ENCODE assay signal across 11 mouse cellular contexts in genomic region chr4:148770582-148771408, GRCm38 (mm10). TPM values are rescaled to one million over a fixed set of nuclear protein-coding genes. Genes with fewer than 3 reads are reported as not detected.
DNase-seq lines count a peak whose midpoint lies in the region; ATAC-seq lines count a peak whose summit lies in the region.
"Had no signal": no experiment of that assay in that cellular context is flagged by ENCODE, and none has a peak within 500 bp of the region (broad histone marks: within the 10 kb centered on the region; RNA-seq: fewer than 3 reads in every experiment).

No protein-coding gene starts in this region.

- no peaks in the 10 kb centered on the region for H3K9me3 ChIP-seq in heart, embryonic 12.5 days (replicated peaks)
- H3K9me3 ChIP-seq in hindbrain, embryonic 11.5 days (ENCODE audit: control insufficient read depth, low read length): no peaks in the 10 kb centered on the region
- H3K9me3 ChIP-seq in midbrain, embryonic 16.5 days (replicated peaks; ENCODE audit: control insufficient read depth, low read length, poor library complexity, severe bottlenecking): no peaks in the 10 kb centered on the region

- DNase-seq in heart, postnatal 14 days: no peak
- peak; percentile 76 for DNase-seq in embryo, embryonic 10.5 days (ENCODE audit: low spot score)
- peak; percentile 65 for DNase-seq in hindbrain, embryonic 11.5 days (ENCODE audit: low spot score)
- no peak for DNase-seq in layer of hippocampus, postnatal 10 days (ENCODE audit: low spot score in 2 of 2)
- DNase-seq in frontal cortex, postnatal 36 days (ENCODE audit: low spot score in 2 of 2): no peak
- DNase-seq in gastrocnemius, adult 8-10 months (ENCODE audit: low spot score in 2 of 2): no peak
- DNase-seq: B cell, adult 2 months; kidney, postnatal 25 days; lung, postnatal 36 days had no signal

- 0 out of 2 replicates have a peak overlapping the region, but pooled peaks have one; percentile 3 for H3K4me2 ChIP-seq in heart, embryonic 12.5 days
- peak overlapping the region; percentile 29 for H3K4me2 ChIP-seq in hindbrain, embryonic 11.5 days (replicated peaks; ENCODE audit: low read depth, low read length)
- H3K4me2 ChIP-seq in midbrain, embryonic 16.5 days (ENCODE audit: low read length): peak overlapping the region; percentile 50

- H3K36me3 ChIP-seq in heart, embryonic 12.5 days: no peaks in the 10 kb centered on the region
- no peaks in the 10 kb centered on the region for H3K36me3 ChIP-seq in hindbrain, embryonic 11.5 days (ENCODE audit: control insufficient read depth, insufficient read depth, low read length)
- H3K36me3 ChIP-seq in midbrain, embryonic 16.5 days (ENCODE audit: control insufficient read depth, insufficient read depth, low read length): no peaks in the 10 kb centered on the region

- peaks cover 38% of the 10 kb centered on the region for H3K4me1 ChIP-seq in heart, embryonic 12.5 days (replicated peaks)
- H3K4me1 ChIP-seq in hindbrain, embryonic 11.5 days (replicated peaks; ENCODE audit: control insufficient read depth, insufficient read depth, low read length): peaks cover 23% of the 10 kb centered on the region
- peaks cover 24% of the 10 kb centered on the region for H3K4me1 ChIP-seq in midbrain, embryonic 16.5 days (ENCODE audit: control insufficient read depth, insufficient read depth, low read length)

- intact Hi-C loops in heart, postnatal 14 days (cut with DNase I): no loop called here

- no peak for ATAC-seq in heart, embryonic 12.5 days (ENCODE audit: insufficient number of reproducible peaks, low FRiP score)
- ATAC-seq in hindbrain, embryonic 11.5 days (ENCODE audit: low FRiP score): peak; percentile 73
- ATAC-seq in midbrain, embryonic 16.5 days: peak; percentile 11; the same call in 1 of the 2 replicates

- peaks cover 35% of the 10 kb centered on the region for H3K27me3 ChIP-seq in heart, embryonic 12.5 days (replicated peaks)
- peaks cover 28% of the 10 kb centered on the region for H3K27me3 ChIP-seq in hindbrain, embryonic 11.5 days (ENCODE audit: control insufficient read depth, insufficient read depth, low read length)
- 0 out of 2 replicates have a peak, but pooled peaks cover 2% of the 10 kb centered on the region for H3K27me3 ChIP-seq in midbrain, embryonic 16.5 days (ENCODE audit: control insufficient read depth, insufficient read depth, low read depth, low read length)

- H3K27ac ChIP-seq in heart, embryonic 12.5 days (ENCODE audit: poor library complexity, severe bottlenecking): no peak overlapping the region
- H3K27ac ChIP-seq in hindbrain, embryonic 11.5 days (ENCODE audit: low read depth, low read length): peak overlapping the region; percentile 59
- no peak overlapping the region for H3K27ac ChIP-seq in midbrain, embryonic 16.5 days (ENCODE audit: low read length)

- H3K9ac ChIP-seq in heart, embryonic 12.5 days: peak overlapping the region; percentile 41; the same call in 1 of the 2 replicates
- no peak overlapping the region for H3K9ac ChIP-seq in hindbrain, embryonic 11.5 days (ENCODE audit: low read depth, low read length)
- peak overlapping the region; percentile 51; the same call in 1 of the 2 replicates for H3K9ac ChIP-seq in midbrain, embryonic 16.5 days (ENCODE audit: low read depth, low read length)

- 19% methylated on average over 21 of the region's 21 CpGs for WGBS in heart, embryonic 12.5 days
- 2% methylated on average over 21 of the region's 21 CpGs for WGBS in hindbrain, embryonic 11.5 days
- WGBS in midbrain, embryonic 16.5 days: 4% methylated on average over 21 of the region's 21 CpGs

- no peak overlapping the region for H3K4me3 ChIP-seq in heart, embryonic 12.5 days
- no peak overlapping the region for H3K4me3 ChIP-seq in hindbrain, embryonic 11.5 days (ENCODE audit: low read depth, low read length)
- H3K4me3 ChIP-seq in midbrain, embryonic 16.5 days (ENCODE audit: low read depth, low read length): no peak overlapping the region

RNA-seq across cellular contexts. Expression of gene Casz1, which starts 33.4 kb away (rescaled TPM):
- polyA plus RNA-seq in heart, embryonic 12.5 days (2016; fragmentation: Nextera tagmentation; extraction: Ambion mirVana): 23.6 and 26.1 TPM in 2 replicates
- total RNA-seq in heart, postnatal 14 days (2021): 10 to 100 TPM; 48.1 to 53.1 TPM
- polyA plus RNA-seq in hindbrain, embryonic 11.5 days (2014; fragmentation: Nextera tagmentation; extraction: Ambion mirVana): 6.4 and 7.8 TPM in 2 replicates
- 2.6 TPM in 2 replicates for polyA plus RNA-seq in midbrain, embryonic 16.5 days (2015; fragmentation: Nextera tagmentation; extraction: Ambion mirVana)
- total RNA-seq in layer of hippocampus, postnatal 10 days (2021): 1 to 10 TPM; 1.1 to 1.3 TPM
- 10 to 100 TPM; 36.6 to 45.1 (median 43.9) TPM for total RNA-seq in gastrocnemius, adult 8-10 months (2022)

Comparison
In these comparisons a context has a peak if more than half of its experiments do, and no peak if none do; other contexts are left out.
1. DNase-seq: peak in embryo, embryonic 10.5 days (single experiment) and hindbrain, embryonic 11.5 days (single experiment); none in heart, postnatal 14 days (0 of 2), layer of hippocampus, postnatal 10 days (0 of 2), frontal cortex, postnatal 36 days (0 of 2) and gastrocnemius, adult 8-10 months (0 of 2).
2. RNA of gene Casz1, which starts 33.4 kb away (total RNA-seq): 48.1 to 53.1 TPM in heart, postnatal 14 days and 36.6 to 45.1 TPM in gastrocnemius, adult 8-10 months; 1.1 to 1.3 TPM in layer of hippocampus, postnatal 10 days; every median in the first group is over 10 times any median in the second.
3. Peak in every context shown above with its lines, with median percentiles within 50 percentile points of each other: H3K4me2 ChIP-seq.